Mouse (Mus musculus) liver, adult 2 months (tissue): ENCODE results near the gene Aen.

Experiments used
- CTCF ChIP-seq: fragments of 200-500 bp; IDR thresholded peaks from 2 replicates; pipeline ENCODE4 v1.5.1; 2011; ENCODE audit warnings: low read depth, low read length, control low read depth
- POLR2A ChIP-seq: fragments of 200-500 bp; IDR thresholded peaks from 2 replicates; pipeline ENCODE4 v1.6.1; 2011; ENCODE audit warnings: low read length, control low read depth; ENCODE audit not compliant: insufficient read depth; ENCODE audit errors: extremely low read depth

- TF ChIP-seq CTCF: no peak
- no peak for TF ChIP-seq POLR2A
Observed at GRCm38 (mm10) chr7:78958499-78959073, 62.9 kb downstream of the Aen start.
